Mouse (Mus musculus) heart, postnatal 0 days (tissue): ENCODE data around the gene Melk. TPM values are rescaled to one million over a fixed set of nuclear protein-coding genes. Genes with fewer than 3 reads are reported as not detected.

Experiments
- ATAC-seq: fragments of 200-750 bp; cut with Nextera tagmentation; 2 replicates; pipeline ENCODE4 v1.8.0; 2017; ENCODE audit warnings: low read depth, moderate number of reproducible peaks, moderate library complexity; ENCODE audit not compliant: insufficient read depth
- DNase-seq: peaks from one replicate; pipeline ENCODE4 v3.0.0-alpha.2; 2016; ENCODE audit warnings: low spot score
- H3K27ac ChIP-seq: fragments of 300-500 bp; sonication (generic); 2 replicates; pipeline ENCODE4 v1.5.1; 2014; ENCODE audit warnings: low read depth, mild to moderate bottlenecking
- H3K27me3 ChIP-seq: fragments of 300-500 bp; sonication (generic); 2 replicates; pipeline ENCODE4 v1.6.1; 2014; ENCODE audit warnings: low read length, mixed read lengths; ENCODE audit not compliant: control insufficient read depth, insufficient read depth
- H3K36me3 ChIP-seq: fragments of 300-500 bp; sonication (generic); replicated peaks from 2 replicates; pipeline ENCODE4 v1.6.1; 2014; ENCODE audit warnings: low read length, mixed read lengths; ENCODE audit not compliant: control insufficient read depth, insufficient read depth
- H3K4me1 ChIP-seq: fragments of 300-500 bp; sonication (generic); 2 replicates; pipeline ENCODE4 v1.6.1; 2014; ENCODE audit warnings: antibody characterized with exemption; ENCODE audit not compliant: control insufficient read depth, insufficient read depth
- H3K4me2 ChIP-seq: fragments of 300-500 bp; sonication (generic); 2 replicates; pipeline ENCODE4 v1.6.1; 2014; ENCODE audit warnings: low read depth, mild to moderate bottlenecking, low read length, moderate library complexity
- H3K4me3 ChIP-seq: fragments of 300-500 bp; sonication (generic); 2 replicates; pipeline ENCODE4 v1.5.1; 2014; ENCODE audit warnings: low read depth, low read length
- H3K9ac ChIP-seq: fragments of 300-500 bp; sonication (generic); replicated peaks from 2 replicates; pipeline ENCODE4 v1.6.1; 2014; ENCODE audit warnings: low read depth, low read length, mixed read lengths
- H3K9me3 ChIP-seq: fragments of 300-500 bp; sonication (generic); replicated peaks from 2 replicates; pipeline ENCODE4 v1.6.1; 2016; ENCODE audit warnings: low read length; ENCODE audit not compliant: control insufficient read depth
- CTCF ChIP-seq: IDR thresholded peaks from 2 replicates; pipeline ENCODE4 v1.5.1; 2016; ENCODE audit warnings: antibody characterized with exemption, control low read depth, low read depth
- EP300 ChIP-seq: IDR thresholded peaks from 2 replicates; pipeline ENCODE4 v1.6.1; 2016; ENCODE audit warnings: antibody characterized with exemption, low read depth
- WGBS: fragments of 180-500 bp; shearing (Covaris S2); extraction: QIAGEN DNeasy Blood & Tissue Kit; methylation state at CpG from one replicate; pipeline ENCODE4 v1.1.7; 2014; 5-methylcytosine and 5-hydroxymethylcytosine counted together
- polyA plus RNA-seq: library from polyadenylated mRNA; unstranded; fragments of >200 nt; fragmentation: Nextera tagmentation; extraction: Ambion mirVana; gene quantifications from 2 replicates; pipeline ENCODE4 v1.2.1, GENCODE M21; 2015
- total RNA-seq: library from RNA; depleted of rRNA; stranded (reverse); fragments of >200 nt; gene quantifications from 2 replicates; pipeline ENCODE4 v1.2.3, GENCODE M21; 2014; ENCODE audit warnings: low replicate concordance

Melk gene
- total and polyA plus RNA-seq, 2 experiments from 2014 or later, result 6.3 to 13.7 TPM

DNA sequence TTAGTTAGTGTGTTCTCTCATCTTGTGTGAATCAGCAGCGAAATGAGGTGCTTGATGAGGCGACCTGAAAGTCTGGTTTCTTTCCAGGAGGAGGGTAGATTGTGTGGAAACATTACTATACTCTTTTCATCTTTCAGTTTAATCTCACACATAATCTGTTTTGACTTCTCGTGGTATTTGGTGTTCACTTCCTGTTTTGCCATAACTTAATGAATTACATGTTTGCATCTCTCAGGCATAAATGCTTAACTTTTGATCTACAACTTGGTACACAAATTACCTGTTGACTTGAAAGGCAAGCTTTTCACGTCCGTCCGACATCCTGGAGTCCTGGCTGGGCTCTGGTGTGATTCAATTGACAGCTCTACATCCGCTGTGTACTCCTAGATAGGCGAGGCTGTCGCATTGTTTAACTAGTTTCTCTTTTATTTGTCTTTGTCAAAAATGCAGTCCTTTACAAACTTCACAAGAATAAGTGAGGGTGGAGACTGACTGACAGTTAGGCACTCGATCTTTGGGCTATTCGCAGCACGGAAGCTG lies 15.7 kb downstream of the Melk start:
- WGBS, result 86% methylated on average over 12 of the region's 12 CpGs
- DNase-seq (no peak), ATAC-seq (no peak)
- H3K36me3 ChIP-seq, result peaks cover 28% of the 10 kb centered on the region
- no peaks in the 10 kb centered on the region for H3K27me3 ChIP-seq
- no peak overlapping the region for H3K4me3 ChIP-seq
- H3K9ac ChIP-seq, result no peak overlapping the region
- H3K9me3 ChIP-seq, result no peaks in the 10 kb centered on the region
- TF ChIP-seq EP300 (no peak), CTCF (no peak)
- no peak overlapping the region for H3K27ac ChIP-seq
- no peak overlapping the region for H3K4me2 ChIP-seq
- no peaks in the 10 kb centered on the region for H3K4me1 ChIP-seq

DNA sequence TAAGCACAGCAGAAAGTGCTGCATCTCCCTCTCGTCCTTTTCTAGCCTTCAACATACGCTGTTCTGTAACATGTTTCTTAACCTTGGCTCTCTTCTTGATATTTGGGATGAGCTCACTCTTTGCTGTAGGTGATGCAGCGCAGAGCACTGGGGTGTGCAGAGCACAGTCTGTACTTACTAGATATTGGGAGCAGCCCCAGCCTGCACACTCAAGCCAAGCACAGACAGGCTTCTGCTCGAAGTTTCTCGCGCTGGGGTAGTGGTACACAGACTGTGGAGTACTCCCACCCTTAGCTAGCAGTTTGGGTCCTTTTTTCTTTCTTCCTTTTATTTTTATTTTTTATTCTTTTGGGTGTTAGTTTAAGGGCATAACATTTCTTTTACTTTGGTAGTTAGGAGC lies 19.8 kb downstream of the Melk start:
- Histone ChIP-seq H3K9me3 (no peaks in the 10 kb centered on the region), H3K9ac (no peak overlapping the region), H3K27me3 (no peaks in the 10 kb centered on the region), H3K36me3 (peaks cover 28% of the 10 kb centered on the region), H3K4me1 (no peaks in the 10 kb centered on the region), H3K27ac (no peak overlapping the region), H3K4me2 (no peak overlapping the region), H3K4me3 (no peak overlapping the region)
- ATAC-seq (no peak), DNase-seq (no peak)
- TF ChIP-seq CTCF (no peak), EP300 (no peak)
- 91% methylated on average over 6 of the region's 6 CpGs for WGBS

DNA sequence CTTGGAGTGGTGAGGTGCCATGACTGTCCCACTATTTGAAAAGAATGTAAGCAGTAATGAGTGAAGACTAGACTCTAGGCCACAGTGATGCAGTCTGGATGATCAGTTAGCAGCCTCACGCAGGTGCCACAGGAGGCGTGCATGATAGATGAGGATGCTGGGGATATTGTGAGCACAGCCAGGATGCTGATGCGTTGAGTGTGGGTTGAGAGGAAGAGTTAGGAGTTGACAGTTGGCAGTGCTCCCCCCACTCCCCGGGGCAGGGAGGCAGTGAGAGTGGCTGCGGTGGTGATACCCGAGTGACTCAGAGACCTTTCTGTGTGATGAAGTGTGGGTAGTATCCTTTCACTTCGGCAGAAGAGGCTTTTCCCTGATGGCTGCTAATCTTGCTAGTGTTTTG lies 21.4 kb downstream of the Melk start:
- DNase-seq, result no peak
- Histone ChIP-seq H3K4me3 (no peak overlapping the region), H3K36me3 (peaks cover 34% of the 10 kb centered on the region), H3K9me3 (no peaks in the 10 kb centered on the region), H3K27me3 (no peaks in the 10 kb centered on the region), H3K27ac (no peak overlapping the region), H3K4me2 (no peak overlapping the region), H3K9ac (no peak overlapping the region), H3K4me1 (no peaks in the 10 kb centered on the region)
- 87% methylated on average over 7 of the region's 7 CpGs for WGBS
- no peak for ATAC-seq
- TF ChIP-seq EP300 (no peak), CTCF (no peak)

DNA sequence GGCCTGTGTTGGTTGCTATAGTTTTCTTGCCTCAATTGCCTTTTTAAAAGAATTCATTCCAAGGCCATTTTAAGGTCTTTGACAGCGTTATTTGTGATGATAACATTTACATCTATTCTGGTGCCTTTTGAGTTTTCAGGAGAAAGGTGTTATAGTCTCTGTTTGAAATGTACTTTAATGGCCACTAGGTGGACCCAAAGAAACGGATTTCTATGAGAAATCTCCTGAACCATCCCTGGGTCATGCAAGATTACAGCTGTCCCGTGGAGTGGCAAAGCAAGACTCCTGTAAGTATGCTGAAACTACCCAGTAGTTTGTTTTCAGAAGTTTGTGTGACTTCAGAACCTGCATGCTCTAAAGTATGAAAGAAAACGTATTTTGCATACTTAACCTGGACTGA lies 24.8 kb downstream of the Melk start:
- no peaks in the 10 kb centered on the region for H3K27me3 ChIP-seq
- DNase-seq (no peak), ATAC-seq (no peak)
- H3K4me3 ChIP-seq, result no peak overlapping the region
- no peak overlapping the region for H3K27ac ChIP-seq
- H3K4me1 ChIP-seq, result no peaks in the 10 kb centered on the region
- peaks cover 27% of the 10 kb centered on the region for H3K36me3 ChIP-seq
- 48% methylated on average over 4 of the region's 4 CpGs for WGBS
- no peak overlapping the region for H3K4me2 ChIP-seq
- TF ChIP-seq EP300 (no peak), CTCF (peak; percentile 42)
- no peaks in the 10 kb centered on the region for H3K9me3 ChIP-seq
- H3K9ac ChIP-seq, result no peak overlapping the region

DNA sequence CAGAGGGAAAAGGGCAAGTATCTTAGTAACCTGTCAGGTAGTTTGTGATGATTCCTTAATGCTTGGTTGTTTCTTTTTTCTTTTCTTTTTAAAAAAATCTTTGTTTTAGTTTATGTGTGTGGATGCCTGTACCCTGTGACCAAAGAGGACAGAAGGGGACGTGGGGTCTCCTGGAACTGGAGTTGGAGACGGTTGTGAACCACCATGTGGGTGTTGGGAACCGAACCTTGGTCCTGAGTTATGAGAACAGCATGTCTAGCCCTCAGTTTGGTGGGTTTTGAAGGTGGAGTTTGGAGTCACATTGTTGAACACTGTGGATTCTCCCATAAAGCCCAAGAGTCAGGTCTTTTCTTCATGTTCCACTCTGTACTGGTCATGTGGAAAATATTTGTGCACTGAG lies 26.0 kb downstream of the Melk start:
- Histone ChIP-seq H3K4me2 (no peak overlapping the region), H3K36me3 (peaks cover 26% of the 10 kb centered on the region), H3K9me3 (no peaks in the 10 kb centered on the region), H3K27ac (no peak overlapping the region), H3K9ac (no peak overlapping the region), H3K27me3 (no peaks in the 10 kb centered on the region), H3K4me1 (no peaks in the 10 kb centered on the region), H3K4me3 (no peak overlapping the region)
- no peak for TF ChIP-seq CTCF
- no peak for TF ChIP-seq EP300
- DNase-seq (no peak), ATAC-seq (no peak)
- 95% methylated on average over 3 of the region's 3 CpGs for WGBS

DNA sequence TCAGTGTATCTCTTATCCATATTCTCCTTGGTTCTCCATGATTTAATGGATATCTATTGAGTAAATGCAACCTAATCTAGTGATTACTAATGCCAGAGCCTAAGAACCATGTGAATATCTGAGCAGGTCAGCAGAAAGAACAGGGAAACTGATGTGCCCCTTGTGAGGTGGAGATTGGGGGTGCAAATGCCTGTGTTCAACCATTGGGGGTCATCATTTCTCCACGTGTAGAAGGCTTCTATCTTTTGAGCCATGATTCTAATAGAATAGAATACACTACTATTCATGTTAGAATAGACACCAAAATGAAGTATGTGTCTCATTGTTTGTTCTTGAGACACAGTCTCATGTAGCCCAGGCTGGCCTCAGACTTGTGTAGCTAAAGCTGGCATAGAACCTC lies 27.3 kb downstream of the Melk start:
- no peak overlapping the region for H3K9ac ChIP-seq
- H3K36me3 ChIP-seq, result peaks cover 28% of the 10 kb centered on the region
- no peaks in the 10 kb centered on the region for H3K4me1 ChIP-seq
- H3K4me2 ChIP-seq, result no peak overlapping the region
- WGBS, result 70% methylated on average over 1 of the region's 1 CpGs
- H3K27ac ChIP-seq, result no peak overlapping the region
- ATAC-seq, result no peak
- DNase-seq, result no peak
- H3K27me3 ChIP-seq, result no peaks in the 10 kb centered on the region
- no peak for TF ChIP-seq EP300
- TF ChIP-seq CTCF, result no peak
- no peaks in the 10 kb centered on the region for H3K9me3 ChIP-seq
- no peak overlapping the region for H3K4me3 ChIP-seq
